Mouse (Mus musculus): ENCODE data around the gene Cpt2.

GRCm38 (mm10) chr4:107952845-107953244, 29.4 kb upstream of the Cpt2 start:
- TF ChIP-seq EP300 (IDR thresholded peaks at IDR 0.05; ENCODE audit: low read depth) (no peak), CTCF (IDR thresholded peaks at IDR 0.05; ENCODE audit: low read depth) (no peak)
